ENCODE assay signal across 16 mouse cellular contexts in genomic region chr9:67003156-67003555, GRCm38 (mm10). TPM values are rescaled to one million over a fixed set of nuclear protein-coding genes. Genes with fewer than 3 reads are reported as not detected.
DNase-seq lines count a peak whose midpoint lies in the region.
"Had no signal": no experiment of that assay in that cellular context is flagged by ENCODE, and none has a peak within 500 bp of the region (broad histone marks: within the 10 kb centered on the region; RNA-seq: fewer than 3 reads in every experiment).

No protein-coding gene starts in this region.

- peak; percentile 78 for DNase-seq in adrenal gland, adult 2 months
- no peak for DNase-seq in adrenal gland, postnatal 4 days (ENCODE audit: low spot score in 2 of 2)
- DNase-seq in 3T3-L1 (ENCODE audit: low read depth, low spot score) (peak; percentile 67), NIH3T3 (ENCODE audit: low read depth) (peak; percentile 66)
- DNase-seq in brain, adult 2 months (ENCODE audit: low read depth, low spot score): peak; percentile 81
- DNase-seq in spleen, postnatal 14 days (ENCODE audit: low spot score in 2 of 2): no peak
- no peak for DNase-seq in gastrocnemius, adult 8-10 months (ENCODE audit: low spot score in 2 of 2)
- DNase-seq in kidney, postnatal 25 days: no peak
- DNase-seq: cerebellum, adult 2 months; gastrocnemius, postnatal 36 days; heart, postnatal 10 days; kidney, adult 8-10 months; liver, postnatal 0 days; lung, postnatal 14 days; right cerebral cortex, postnatal 4 days; thymus, postnatal 36 days had no signal

RNA-seq across cellular contexts. Expression of gene Lactb, which starts 27.9 kb away (rescaled TPM):
- 10 to 100 TPM; 15.7 to 19.1 TPM for total RNA-seq in adrenal gland, adult 2 months (2021)
- 23.6 and 32.2 TPM in 2 replicates for polyA plus RNA-seq in adrenal gland, adult 2 months (2012; rRNA removed)
- total RNA-seq in adrenal gland, postnatal 4 days (2021): 10 to 100 TPM; 14.5 TPM
- total RNA-seq in gastrocnemius, adult 8-10 months (2022): 10 to 100 TPM; 18.3 to 23.1 (median 22.6) TPM

RNA-seq across cellular contexts. Expression of gene Tpm1, which starts 46.0 kb away (rescaled TPM):
- total RNA-seq in adrenal gland, adult 2 months (2021): 100 to 1,000 TPM; 144 to 271 TPM
- 30.7 and 42.3 TPM in 2 replicates for polyA plus RNA-seq in adrenal gland, adult 2 months (2012; rRNA removed)
- 100 to 1,000 TPM; 322 to 392 TPM for total RNA-seq in adrenal gland, postnatal 4 days (2021)
- over 10,000 TPM; 24,112 to 28,307 (median 24,365) TPM for total RNA-seq in gastrocnemius, adult 8-10 months (2022)

RNA-seq across cellular contexts. Expression of gene Rps27l, which starts 57.3 kb away (rescaled TPM):
- total RNA-seq in adrenal gland, adult 2 months (2021): 100 to 1,000 TPM; 252 to 306 TPM
- polyA plus RNA-seq in adrenal gland, adult 2 months (2012; rRNA removed): 3.9 and 6.2 TPM in 2 replicates
- total RNA-seq in adrenal gland, postnatal 4 days (2021): 100 to 1,000 TPM; 301 to 308 TPM
- 100 to 1,000 TPM; 223 to 268 (median 240) TPM for total RNA-seq in gastrocnemius, adult 8-10 months (2022)

Comparison
In these comparisons a context has a peak if more than half of its experiments do, and no peak if none do; other contexts are left out.
1. DNase-seq: peak in adrenal gland, adult 2 months (single experiment), 3T3-L1 (single experiment), NIH3T3 (single experiment) and brain, adult 2 months (single experiment); none in adrenal gland, postnatal 4 days (0 of 2), spleen, postnatal 14 days (0 of 2), gastrocnemius, adult 8-10 months (0 of 2) and kidney, postnatal 25 days (0 of 2).
2. RNA of gene Tpm1, which starts 46.0 kb away (total RNA-seq): 24,112 to 28,307 TPM in gastrocnemius, adult 8-10 months; 322 to 392 TPM in adrenal gland, postnatal 4 days and 144 to 271 TPM in adrenal gland, adult 2 months; every median in the first group is over 10 times any median in the second.